Mouse (Mus musculus): ENCODE measurements at regions not wholly inside any gene's neighbourhood (a gene's known extent, or its start where the extent isn't known, plus 50 kb on each side); places are given as distances from the start of the nearest gene placed in this dataset.

- TF ChIP-seq CTCF (IDR thresholded peaks at IDR 0.05; ENCODE audit: insufficient read depth, low read length) (no peak), POLR2A (IDR thresholded peaks at IDR 0.05; ENCODE audit: borderline replicate concordance, extremely low read depth, low read depth, low read length) (no peak)
These were observed 60.8 kb upstream of the Tspan2 start for GRCm38 (mm10) chr3:102673506-102673905.
